Mouse (Mus musculus) testis, adult 2 months (tissue): ENCODE results near the gene Dusp14.

Source experiments
- CTCF ChIP-seq: fragments of 200-500 bp; IDR thresholded peaks from 2 replicates; pipeline ENCODE4 v1.5.1; 2012; ENCODE audit warnings: low read depth, mild to moderate bottlenecking, inconsistent platforms, low read length, moderate library complexity; ENCODE audit not compliant: control insufficient read depth, insufficient read depth, insufficient replicate concordance
- POLR2A ChIP-seq: fragments of 200-500 bp; IDR thresholded peaks from 2 replicates; pipeline ENCODE4 v1.6.1; 2012; ENCODE audit warnings: low read depth, mild to moderate bottlenecking, inconsistent platforms, low read length, moderate library complexity; ENCODE audit not compliant: control insufficient read depth

DNA sequence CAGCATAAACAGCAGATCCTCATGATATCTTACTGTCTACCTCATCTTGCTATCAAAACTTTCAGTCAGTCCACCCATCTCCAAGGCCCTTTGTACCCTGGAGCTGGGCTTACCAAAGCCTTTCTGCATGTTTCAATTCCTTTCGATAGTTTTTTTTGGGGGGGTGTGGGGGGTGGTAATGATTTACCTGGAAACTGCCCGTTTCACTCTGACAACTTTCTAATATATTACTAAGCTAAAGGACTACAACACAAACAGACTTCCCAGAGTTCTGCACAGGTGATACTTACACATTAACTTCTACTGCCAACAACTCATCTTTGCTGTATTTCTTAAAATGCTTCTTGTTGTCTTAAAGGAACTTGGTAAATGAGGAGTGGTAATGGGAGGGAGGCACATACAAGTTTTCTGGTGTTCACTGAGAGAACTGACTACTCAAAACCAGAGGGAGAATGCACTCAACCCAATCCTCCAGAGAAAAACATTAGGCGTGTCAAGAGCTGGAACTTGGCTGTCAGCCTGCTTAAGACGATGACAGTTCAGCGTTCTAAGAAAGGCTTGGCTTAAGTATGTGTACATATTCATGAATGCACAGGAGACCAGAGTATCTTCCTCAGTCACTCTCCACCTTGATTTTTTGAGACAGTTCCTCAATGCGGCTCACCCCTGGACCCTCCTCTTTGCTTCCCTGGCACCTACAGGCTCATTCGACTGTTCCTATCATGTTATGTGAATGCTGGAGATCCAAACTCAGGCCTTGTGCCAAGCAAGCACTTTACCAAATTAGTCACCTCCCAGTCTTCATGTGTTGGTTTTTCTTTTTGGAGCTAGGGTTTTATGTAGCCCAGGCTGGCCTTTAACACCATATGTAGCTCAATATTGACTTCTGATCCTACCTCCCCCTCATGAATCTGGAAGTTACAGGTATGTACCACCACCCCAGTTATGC lies 5.0 kb upstream of the Dusp14 start:
- TF ChIP-seq CTCF (no peak), POLR2A (no peak)
